28 mouse cellular contexts compared by ENCODE assay signal in genomic region chr2:89117183-89117582, GRCm38 (mm10). TPM values are rescaled to one million over a fixed set of nuclear protein-coding genes. Genes with fewer than 3 reads are reported as not detected.
DNase-seq lines count a peak whose midpoint lies in the region; ATAC-seq and TF ChIP-seq lines count a peak whose summit lies in the region.
"Had no signal": no experiment of that assay in that cellular context is flagged by ENCODE, and none has a peak within 500 bp of the region (broad histone marks: within the 10 kb centered on the region; RNA-seq: fewer than 3 reads in every experiment).

TSS of gene Olfr1221 (minus strand) at chr2:89117283.

- H3K36me3 ChIP-seq in MEL (ENCODE audit: control insufficient read depth in 1 of 2, insufficient read depth in 2 of 2, low read length in 2 of 2), result peaks cover 0 to 5% of the 10 kb centered on the region in 2 experiments; a peak in 2 of 4 replicates
- no peaks in the 10 kb centered on the region for H3K36me3 ChIP-seq in macrophage (ENCODE audit: inconsistent target)
- H3K36me3 ChIP-seq: embryonic facial prominence, embryonic 13.5 days; embryonic facial prominence, embryonic 15.5 days; forebrain, embryonic 10.5 days; forebrain, embryonic 12.5 days; forebrain, embryonic 15.5 days had no signal

- H3K27ac ChIP-seq in MEL (ENCODE audit: control insufficient read depth, low read depth, low read length), result no peak within 1 kb of the TSS
- H3K27ac ChIP-seq in macrophage, result 0 out of 2 replicates have a peak within 1 kb of the TSS, but pooled peaks have one; percentile 14
- H3K27ac ChIP-seq: embryonic facial prominence, embryonic 13.5 days; embryonic facial prominence, embryonic 15.5 days; forebrain, embryonic 10.5 days; forebrain, embryonic 12.5 days; forebrain, embryonic 15.5 days had no signal

- WGBS in macrophage (ENCODE audit: missing documents), result 9% methylated on average over 2 of the region's 2 CpGs

- TF ChIP-seq EP300 in MEL (IDR thresholded peaks at IDR 0.05; ENCODE audit: low read depth in 1 of 2, low read length in 2 of 2), result no peak

- no peaks in the 10 kb centered on the region for H3K9me3 ChIP-seq in MEL (replicated peaks; ENCODE audit: insufficient read depth, low read length)
- H3K9me3 ChIP-seq: embryonic facial prominence, embryonic 13.5 days; embryonic facial prominence, embryonic 15.5 days; forebrain, embryonic 10.5 days; forebrain, embryonic 12.5 days; forebrain, embryonic 15.5 days had no signal

- no peak for TF ChIP-seq POLR2A in MEL (IDR thresholded peaks at IDR 0.05; ENCODE audit: control insufficient read depth in 1 of 2, insufficient read depth in 1 of 2, low read depth in 1 of 2, low read length in 2 of 2, poor library complexity in 1 of 2)

- H3K4me3 ChIP-seq in MEL (ENCODE audit: control insufficient read depth in 1 of 2, insufficient read depth in 1 of 2, low read depth in 2 of 2, low read length in 2 of 2) (no peak within 1 kb of the TSS), macrophage (ENCODE audit: inconsistent target) (no peak within 1 kb of the TSS)
- H3K4me3 ChIP-seq: embryonic facial prominence, embryonic 13.5 days; embryonic facial prominence, embryonic 15.5 days; erythroblast, embryonic 14.5 days; forebrain, embryonic 10.5 days; forebrain, embryonic 12.5 days; forebrain, embryonic 15.5 days had no signal

- TF ChIP-seq CTCF in MEL (IDR thresholded peaks at IDR 0.05 in 2 of 3, conservative IDR thresholded peaks at IDR 0.05 in 1 of 3; ENCODE audit: control insufficient read depth in 1 of 3, insufficient read depth in 1 of 3, low read depth in 2 of 3, low read length in 3 of 3, poor library complexity in 1 of 3, severe bottlenecking in 1 of 3), result no peak

- no peak for TF ChIP-seq RAD21 in MEL (IDR thresholded peaks at IDR 0.05; ENCODE audit: low read depth, low read length)

- H3K9ac ChIP-seq in MEL (ENCODE audit: control insufficient read depth, low read depth, low read length, poor library complexity, severe bottlenecking), result no peak within 1 kb of the TSS
- H3K9ac ChIP-seq: embryonic facial prominence, embryonic 13.5 days; embryonic facial prominence, embryonic 15.5 days; forebrain, embryonic 12.5 days; forebrain, embryonic 15.5 days; forebrain, postnatal 0 days had no signal

- no peaks in the 10 kb centered on the region for H3K79me2 ChIP-seq in MEL (ENCODE audit: control insufficient read depth, insufficient read depth, low read length, poor library complexity)
- no peaks in the 10 kb centered on the region for H3K79me2 ChIP-seq in macrophage (ENCODE audit: inconsistent target)

- H3K4me1 ChIP-seq in MEL (ENCODE audit: control insufficient read depth in 1 of 2, insufficient read depth in 2 of 2, low read length in 2 of 2), result no peaks in the 10 kb centered on the region
- H3K4me1 ChIP-seq: embryonic facial prominence, embryonic 13.5 days; embryonic facial prominence, embryonic 15.5 days; forebrain, embryonic 10.5 days; forebrain, embryonic 12.5 days; forebrain, embryonic 15.5 days had no signal

- H3K27me3 ChIP-seq in MEL (ENCODE audit: control insufficient read depth in 1 of 2, insufficient read depth in 2 of 2, low read length in 2 of 2), result no peaks in the 10 kb centered on the region
- H3K27me3 ChIP-seq: embryonic facial prominence, embryonic 13.5 days; embryonic facial prominence, embryonic 15.5 days; forebrain, embryonic 12.5 days; forebrain, embryonic 15.5 days had no signal

- peak; percentile 31; the same call in 1 of the 2 replicates for ATAC-seq in megakaryocyte progenitor cell, adult 5-6 weeks (replicated peaks; ENCODE audit: poor library complexity)
- ATAC-seq: forebrain, embryonic 15.5 days; forebrain, postnatal 0 days had no signal

- DNase-seq in MEL (ENCODE audit: low read depth, low spot score), result peak; percentile 35
- peak; percentile 33 for DNase-seq in MEL-GATA-1-ER (ENCODE audit: extremely low read depth, low read depth)
- DNase-seq in layer of hippocampus, postnatal 14 days (ENCODE audit: low spot score in 2 of 2), result no peak
- DNase-seq in urinary bladder, postnatal 10 days (ENCODE audit: low spot score), result no peak
- no peak for DNase-seq in cerebellum, postnatal 10 days
- DNase-seq: adrenal gland, adult 2 months; adrenal gland, postnatal 10 days; adrenal gland, postnatal 25 days; cerebellum, adult 11-12 months; cerebellum, adult 2 months; cerebellum, adult 9-10 months; cerebellum, postnatal 14 days; cerebellum, postnatal 36 days; embryo, embryonic 11 days; forebrain, postnatal 0 days had no signal

TF ChIP-seq in MEL, 35 proteins besides CTCF, POLR2A, EP300 and RAD21:
- TF ChIP-seq USF2 (IDR thresholded peaks at IDR 0.05; ENCODE audit: borderline replicate concordance in 1 of 2, insufficient read depth in 1 of 2, low read depth in 1 of 2, low read length in 2 of 2) (no peak), E2F4 (IDR thresholded peaks at IDR 0.05; ENCODE audit: borderline replicate concordance, low read depth, low read length) (no peak), BHLHE40 (IDR thresholded peaks at IDR 0.05; ENCODE audit: borderline replicate concordance, low read depth, low read length) (no peak), SIN3A (IDR thresholded peaks at IDR 0.05; ENCODE audit: low read length) (no peak), MYC (IDR thresholded peaks at IDR 0.05; ENCODE audit: low read depth, low read length) (no peak), POLR2AphosphoS2 (IDR thresholded peaks at IDR 0.05; ENCODE audit: low read length) (no peak), MAFK (IDR thresholded peaks at IDR 0.05; ENCODE audit: borderline replicate concordance, low read depth, low read length) (no peak), ZKSCAN1 (IDR thresholded peaks at IDR 0.05; ENCODE audit: low read depth, low read length) (no peak), ELF1 (IDR thresholded peaks at IDR 0.05; ENCODE audit: low read depth, low read length) (no peak), UBTF (IDR thresholded peaks at IDR 0.05; ENCODE audit: borderline replicate concordance, insufficient read depth, low read depth, low read length) (no peak), MYB (IDR thresholded peaks at IDR 0.05; ENCODE audit: low read depth, low read length) (no peak), SMC3 (IDR thresholded peaks at IDR 0.05; ENCODE audit: low read depth, low read length) (no peak), TAL1 (IDR thresholded peaks at IDR 0.05; ENCODE audit: low read length) (no peak), MAZ (IDR thresholded peaks at IDR 0.05; ENCODE audit: low read depth, low read length) (no peak), USF1 (IDR thresholded peaks at IDR 0.05; ENCODE audit: low read depth, low read length) (no peak)

RNA-seq across cellular contexts. Expression of gene Olfr1221, which starts in this region (rescaled TPM):
- total RNA-seq in MEL (2012; rRNA removed), result not detected in 2 replicates
- not detected for polyA plus RNA-seq in MEL (2012; ENCODE audit: insufficient read depth in 1 of 2, insufficient read length in 2 of 2, low read depth in 1 of 2, low replicate concordance in 2 of 2, missing spikeins in 1 of 2)
- total RNA-seq in macrophage (2018; cell fraction: chromatin; rRNA removed), result not detected
- not detected for total RNA-seq in macrophage (2018; cell fraction: cytosol; rRNA removed)
- total RNA-seq in macrophage (2018; cell fraction: nucleus; rRNA removed), result not detected
- polyA plus RNA-seq in macrophage (2018), result not detected in 3 replicates
- not detected in 2 replicates for total RNA-seq in megakaryocyte progenitor cell, adult 5-6 weeks (2015)
- not detected in 2 replicates for total RNA-seq in megakaryocyte progenitor cell, adult 5-6 weeks (2017)
- not detected for total RNA-seq in layer of hippocampus, postnatal 14 days (2021)
- total RNA-seq: adrenal gland, adult 2 months; adrenal gland, postnatal 10 days; adrenal gland, postnatal 25 days; adrenal gland, postnatal 4 days; common myeloid progenitor, adult 5-6 weeks; ES-E14; forebrain, postnatal 0 days had no signal
- polyA plus RNA-seq: adrenal gland, adult 2 months; C2C12; cerebellum, adult 2 months; embryonic facial prominence, embryonic 11.5 days; embryonic facial prominence, embryonic 13.5 days; embryonic facial prominence, embryonic 15.5 days; erythroblast, embryonic 14.5 days; forebrain, embryonic 10.5 days; forebrain, embryonic 12.5 days; forebrain, embryonic 15.5 days; forebrain, postnatal 0 days had no signal

Comparison
In these comparisons a context has a peak if more than half of its experiments do, and no peak if none do; other contexts are left out.
1. Peak in DNase-seq in MEL; RNA of the gene not detected or under 1 TPM.
2. Peak in ATAC-seq in megakaryocyte progenitor cell, adult 5-6 weeks; RNA of the gene not detected or under 1 TPM.